Mouse (Mus musculus): Measurements from ENCODE around the gene Dusp21. TPM values are rescaled to one million over a fixed set of nuclear protein-coding genes. Genes with fewer than 3 reads are reported as not detected.

The Dusp21 gene
- polyA plus RNA-seq, 1 experiment from 2014 or later, result not detected

DNA sequence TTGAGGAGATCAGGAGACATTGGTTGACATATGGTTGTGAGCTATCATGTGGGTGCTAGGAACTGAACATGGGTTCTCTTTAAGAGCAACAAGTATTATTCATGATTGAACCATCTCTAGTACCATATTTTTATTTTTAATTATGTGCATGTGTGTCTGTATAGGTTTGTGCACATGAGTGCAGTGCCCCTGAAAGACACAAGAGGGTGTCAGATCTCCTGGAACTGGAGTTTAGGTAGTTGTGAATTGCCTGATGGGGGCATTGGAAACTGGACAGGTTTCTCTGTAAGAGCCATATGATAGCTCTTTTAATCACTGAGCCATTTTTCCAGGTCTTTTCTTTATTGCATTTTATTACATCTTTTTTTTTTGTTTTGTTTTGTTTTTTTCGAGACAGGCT, 23.3 kb downstream of the Dusp21 start:
- no peak overlapping the region for H3K4me3 ChIP-seq (ENCODE audit: low read depth, low read length)
- no peaks in the 10 kb centered on the region for H3K27me3 ChIP-seq (ENCODE audit: control insufficient read depth, insufficient read depth, low read depth, low read length)
- ATAC-seq, result no peak
- H3K9ac ChIP-seq (ENCODE audit: low read depth, low read length), result no peak overlapping the region
- H3K36me3 ChIP-seq (ENCODE audit: control insufficient read depth, insufficient read depth, low read length), result no peaks in the 10 kb centered on the region
- H3K4me2 ChIP-seq (ENCODE audit: low read length), result no peak overlapping the region
- H3K27ac ChIP-seq (ENCODE audit: low read length), result no peak overlapping the region
- no peaks in the 10 kb centered on the region for H3K9me3 ChIP-seq (replicated peaks; ENCODE audit: control insufficient read depth, low read length, poor library complexity, severe bottlenecking)
- WGBS, result 100% methylated on average over 1 of the region's 1 CpGs
- H3K4me1 ChIP-seq (ENCODE audit: control insufficient read depth, insufficient read depth, low read length), result 0 out of 2 replicates have a peak, but pooled peaks cover 2% of the 10 kb centered on the region

DNA sequence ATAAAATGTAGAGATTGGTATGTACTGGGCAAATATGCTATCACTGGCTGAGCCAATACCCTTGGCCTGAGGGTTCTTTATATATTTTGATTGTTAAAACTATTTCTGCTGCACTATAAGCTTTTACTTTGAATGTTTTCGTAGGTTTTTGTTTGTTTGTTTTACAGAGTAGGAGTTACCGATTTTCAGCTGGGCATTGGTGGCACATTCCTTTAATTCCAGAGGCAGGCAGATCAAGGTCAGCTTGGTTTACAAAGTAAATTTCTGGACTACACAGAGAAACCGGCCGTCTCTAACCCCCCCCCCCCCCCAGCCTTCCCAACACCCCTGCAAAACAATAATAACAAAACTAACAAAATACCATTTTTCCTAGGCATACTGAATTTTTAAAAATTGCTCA, 29.2 kb downstream of the Dusp21 start:
- Histone ChIP-seq H3K4me1 (ENCODE audit: control insufficient read depth, insufficient read depth, low read length) (no peaks in the 10 kb centered on the region), H3K9me3 (replicated peaks; ENCODE audit: control insufficient read depth, low read length, poor library complexity, severe bottlenecking) (no peaks in the 10 kb centered on the region), H3K4me2 (ENCODE audit: low read length) (no peak overlapping the region), H3K36me3 (ENCODE audit: control insufficient read depth, insufficient read depth, low read length) (no peaks in the 10 kb centered on the region), H3K9ac (ENCODE audit: low read depth, low read length) (no peak overlapping the region), H3K27ac (ENCODE audit: low read length) (no peak overlapping the region), H3K4me3 (ENCODE audit: low read depth, low read length) (no peak overlapping the region), H3K27me3 (ENCODE audit: control insufficient read depth, insufficient read depth, low read depth, low read length) (no peaks in the 10 kb centered on the region)
- 87% methylated on average over 3 of the region's 4 CpGs for WGBS
- ATAC-seq, result no peak

DNA sequence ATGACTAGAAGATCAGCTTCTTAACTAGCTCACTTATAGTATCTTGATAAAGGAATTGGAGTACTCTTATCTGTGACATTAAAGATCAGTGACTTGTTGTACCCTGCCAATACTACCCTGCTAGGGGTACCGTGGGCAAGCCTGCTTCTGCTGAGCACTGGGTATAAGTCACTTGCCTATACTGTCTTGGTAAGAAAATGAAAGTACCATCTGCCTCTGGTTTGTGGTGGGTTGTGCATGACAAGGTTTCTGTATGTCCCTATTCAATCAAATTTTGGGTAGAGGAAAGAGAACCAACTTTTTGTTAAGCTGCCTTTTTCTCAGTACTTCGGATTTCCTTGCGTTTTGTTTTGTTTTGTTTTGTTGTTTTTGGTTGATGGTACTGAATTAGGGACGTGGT, 32.1 kb downstream of the Dusp21 start:
- Histone ChIP-seq H3K4me1 (ENCODE audit: control insufficient read depth, insufficient read depth, low read length) (no peaks in the 10 kb centered on the region), H3K27ac (ENCODE audit: low read length) (no peak overlapping the region), H3K9me3 (replicated peaks; ENCODE audit: control insufficient read depth, low read length, poor library complexity, severe bottlenecking) (no peaks in the 10 kb centered on the region), H3K9ac (ENCODE audit: low read depth, low read length) (no peak overlapping the region), H3K4me2 (ENCODE audit: low read length) (no peak overlapping the region), H3K27me3 (ENCODE audit: control insufficient read depth, insufficient read depth, low read depth, low read length) (no peaks in the 10 kb centered on the region), H3K36me3 (ENCODE audit: control insufficient read depth, insufficient read depth, low read length) (no peaks in the 10 kb centered on the region), H3K4me3 (ENCODE audit: low read depth, low read length) (no peak overlapping the region)
- 87% methylated on average over 4 of the region's 4 CpGs for WGBS
- no peak for ATAC-seq

DNA sequence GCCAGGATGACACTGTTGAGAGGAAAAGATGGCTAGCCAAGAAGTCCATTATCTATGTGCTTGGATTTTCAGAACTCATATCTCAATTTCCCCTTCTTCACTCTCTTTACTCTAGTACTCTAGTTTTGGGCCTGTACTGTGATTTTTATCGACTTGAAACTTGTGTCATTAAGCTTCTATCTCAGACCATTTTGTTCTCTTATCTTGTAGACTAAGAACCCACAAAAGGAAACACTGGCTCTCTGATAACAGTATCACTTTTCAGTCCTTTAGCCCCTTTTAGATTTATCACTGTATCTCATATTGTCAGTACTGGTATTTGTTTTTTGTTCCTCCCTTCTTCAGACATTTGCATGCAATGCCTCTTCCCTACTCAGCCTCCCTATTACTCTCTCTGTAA, 33.8 kb downstream of the Dusp21 start:
- no peak overlapping the region for H3K27ac ChIP-seq (ENCODE audit: low read length)
- no peaks in the 10 kb centered on the region for H3K36me3 ChIP-seq (ENCODE audit: control insufficient read depth, insufficient read depth, low read length)
- WGBS, result 84% methylated on average over 1 of the region's 1 CpGs
- no peaks in the 10 kb centered on the region for H3K9me3 ChIP-seq (replicated peaks; ENCODE audit: control insufficient read depth, low read length, poor library complexity, severe bottlenecking)
- ATAC-seq, result no peak
- H3K27me3 ChIP-seq (ENCODE audit: control insufficient read depth, insufficient read depth, low read depth, low read length), result no peaks in the 10 kb centered on the region
- no peak overlapping the region for H3K4me2 ChIP-seq (ENCODE audit: low read length)
- no peak overlapping the region for H3K4me3 ChIP-seq (ENCODE audit: low read depth, low read length)
- H3K4me1 ChIP-seq (ENCODE audit: control insufficient read depth, insufficient read depth, low read length), result no peaks in the 10 kb centered on the region
- H3K9ac ChIP-seq (ENCODE audit: low read depth, low read length), result no peak overlapping the region

DNA sequence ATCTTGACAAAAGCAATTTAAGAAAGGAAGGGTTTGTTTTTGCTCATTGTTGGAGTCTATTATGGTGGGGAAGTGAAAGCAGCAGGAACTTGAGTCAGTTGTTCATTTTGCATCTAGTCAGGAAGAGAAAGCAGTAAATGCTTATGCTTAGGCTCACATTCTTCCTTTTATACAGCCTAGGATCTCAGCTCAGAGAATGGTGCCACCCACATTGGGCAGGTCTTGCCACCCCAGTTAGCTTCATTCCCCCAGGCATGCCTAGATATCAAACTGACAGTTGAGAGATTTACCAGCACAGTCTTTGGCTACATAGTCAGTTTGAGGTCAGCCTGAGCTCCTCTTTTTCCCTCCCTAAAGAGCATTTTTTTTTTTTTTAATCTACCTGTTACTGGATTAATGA, 41.5 kb downstream of the Dusp21 start:
- no peak for ATAC-seq
- H3K4me3 ChIP-seq (ENCODE audit: low read depth, low read length), result no peak overlapping the region
- H3K36me3 ChIP-seq (ENCODE audit: control insufficient read depth, insufficient read depth, low read length), result no peaks in the 10 kb centered on the region
- H3K27me3 ChIP-seq (ENCODE audit: control insufficient read depth, insufficient read depth, low read depth, low read length), result no peaks in the 10 kb centered on the region
- no peaks in the 10 kb centered on the region for H3K4me1 ChIP-seq (ENCODE audit: control insufficient read depth, insufficient read depth, low read length)
- H3K27ac ChIP-seq (ENCODE audit: low read length), result no peak overlapping the region
- H3K9ac ChIP-seq (ENCODE audit: low read depth, low read length), result no peak overlapping the region
- no peaks in the 10 kb centered on the region for H3K9me3 ChIP-seq (replicated peaks; ENCODE audit: control insufficient read depth, low read length, poor library complexity, severe bottlenecking)
- no peak overlapping the region for H3K4me2 ChIP-seq (ENCODE audit: low read length)

DNA sequence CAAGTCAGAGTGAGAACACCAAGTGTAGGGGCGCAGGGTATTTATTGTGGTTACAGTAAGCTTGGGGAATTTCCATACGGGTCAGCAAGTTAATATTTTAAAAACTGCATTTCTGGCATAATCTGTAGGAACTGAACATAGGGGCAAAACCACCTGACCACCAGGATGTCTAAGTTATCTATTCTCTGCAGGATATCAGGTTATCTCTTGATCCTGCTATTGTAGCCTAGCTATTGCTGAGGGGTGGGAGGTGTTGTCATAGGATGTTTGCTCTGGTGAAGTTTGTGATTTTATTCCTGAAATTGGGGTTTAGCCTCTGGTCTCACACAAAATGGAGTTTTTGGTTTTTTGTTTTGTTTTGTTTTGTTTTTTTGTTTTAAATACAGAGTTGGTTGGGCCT, 42.6 kb downstream of the Dusp21 start:
- Histone ChIP-seq H3K27ac (ENCODE audit: low read length) (no peak overlapping the region), H3K4me2 (ENCODE audit: low read length) (no peak overlapping the region), H3K9me3 (replicated peaks; ENCODE audit: control insufficient read depth, low read length, poor library complexity, severe bottlenecking) (no peaks in the 10 kb centered on the region), H3K4me1 (ENCODE audit: control insufficient read depth, insufficient read depth, low read length) (no peaks in the 10 kb centered on the region), H3K27me3 (ENCODE audit: control insufficient read depth, insufficient read depth, low read depth, low read length) (no peaks in the 10 kb centered on the region), H3K9ac (ENCODE audit: low read depth, low read length) (no peak overlapping the region), H3K4me3 (ENCODE audit: low read depth, low read length) (no peak overlapping the region), H3K36me3 (ENCODE audit: control insufficient read depth, insufficient read depth, low read length) (no peaks in the 10 kb centered on the region)
- WGBS, result 91% methylated on average over 2 of the region's 2 CpGs
- no peak for ATAC-seq

Other genes starting within 250 kb of the Dusp21 start
- 19.8 and 22.4 TPM in 2 replicates for gene Kdm6a, start 16.7 kb downstream of the Dusp21 start, polyA plus RNA-seq (2015; fragmentation: Nextera tagmentation; extraction: Ambion mirVana)